Mouse (Mus musculus): ENCODE measurements around the gene Map4k3.

- TF ChIP-seq CTCF (IDR thresholded peaks at IDR 0.05; ENCODE audit: insufficient read depth, low read length) (no peak), POLR2A (IDR thresholded peaks at IDR 0.05; ENCODE audit: borderline replicate concordance, extremely low read depth, low read depth, low read length) (no peak)
Observed at GRCm38 (mm10) chr17:80762391-80763040, 34.2 kb upstream of the Map4k3 start.
